8 mouse cellular contexts compared by ENCODE assay signal in genomic region chr8:13105087-13105881, GRCm38 (mm10). TPM values are rescaled to one million over a fixed set of nuclear protein-coding genes. Genes with fewer than 3 reads are reported as not detected.
DNase-seq lines count a peak whose midpoint lies in the region; ATAC-seq and TF ChIP-seq lines count a peak whose summit lies in the region.

Pcid2 (minus strand) TSS chr8:13105459.
Cul4a (plus strand) TSS chr8:13105621.

- H3K9ac ChIP-seq in MEL (ENCODE audit: control insufficient read depth, low read depth, low read length, poor library complexity, severe bottlenecking) = peak within 1 kb of the TSS; percentile 94
- peak within 1 kb of the TSS; percentile 98 for H3K9ac ChIP-seq in lung, embryonic 16.5 days (ENCODE audit: low read length)

- no peaks in the 10 kb centered on the region for H3K9me3 ChIP-seq in MEL (replicated peaks; ENCODE audit: insufficient read depth, low read length)
- no peaks in the 10 kb centered on the region for H3K9me3 ChIP-seq in lung, embryonic 16.5 days (ENCODE audit: control insufficient read depth, low read length)

- peak within 1 kb of the TSS; percentile 94 for H3K4me2 ChIP-seq in lung, embryonic 16.5 days (ENCODE audit: low read depth, low read length)

- TF ChIP-seq POLR2A in MEL (IDR thresholded peaks at IDR 0.05; ENCODE audit: control insufficient read depth in 1 of 2, insufficient read depth in 1 of 2, low read depth in 1 of 2, low read length in 2 of 2, poor library complexity in 1 of 2) = peak; percentile 77 to 98
- TF ChIP-seq POLR2A in cerebellum, adult 2 months (IDR thresholded peaks at IDR 0.05; ENCODE audit: borderline replicate concordance, insufficient read depth, low read length) = peak; percentile 73; the same call in 1 of the 2 replicates

- WGBS in cerebellum, adult 2 months = under 1% methylated on average over 87 of the region's 87 CpGs
- under 1% methylated on average over 73 of the region's 87 CpGs for WGBS in lung, embryonic 16.5 days

- H3K79me2 ChIP-seq in MEL (ENCODE audit: control insufficient read depth, insufficient read depth, low read length, poor library complexity) = peaks cover 69% of the 10 kb centered on the region

- peak; percentile 99 for DNase-seq in MEL (ENCODE audit: low read depth, low spot score)
- DNase-seq in cerebellum, adult 2 months = peak; percentile 96
- peak; percentile 98 for DNase-seq in forelimb bud, embryonic 11.5 days (ENCODE audit: low read depth, low spot score)
- peak; percentile 91 for DNase-seq in layer of hippocampus, adult 9-10 months (ENCODE audit: low spot score)
- peak; percentile 88 for DNase-seq in ovary, postnatal 10 days (ENCODE audit: low spot score)
- peak; percentile 95 to 98 for DNase-seq in thymus, postnatal 10 days (ENCODE audit: low spot score in 2 of 2)

- no peak; a peak in 1 of 4 replicates for TF ChIP-seq EP300 in MEL (IDR thresholded peaks at IDR 0.05; ENCODE audit: low read depth in 1 of 2, low read length in 2 of 2)

- TF ChIP-seq CTCF in MEL (IDR thresholded peaks at IDR 0.05 in 2 of 3, conservative IDR thresholded peaks at IDR 0.05 in 1 of 3; ENCODE audit: control insufficient read depth in 1 of 3, insufficient read depth in 1 of 3, low read depth in 2 of 3, low read length in 3 of 3, poor library complexity in 1 of 3, severe bottlenecking in 1 of 3) = peak; percentile 10 to 79 (median 76); a peak in 5 of 6 replicates
- peak; percentile 67 for TF ChIP-seq CTCF in cerebellum, adult 2 months (IDR thresholded peaks at IDR 0.05; ENCODE audit: borderline replicate concordance, insufficient read depth, low read depth, low read length)

- peaks cover 18 to 34% of the 10 kb centered on the region in 2 experiments for H3K4me1 ChIP-seq in MEL (ENCODE audit: control insufficient read depth in 1 of 2, insufficient read depth in 2 of 2, low read length in 2 of 2)
- peaks cover 4% of the 10 kb centered on the region for H3K4me1 ChIP-seq in cerebellum, adult 2 months (ENCODE audit: control insufficient read depth, insufficient read depth, low read length)
- peaks cover 19% of the 10 kb centered on the region for H3K4me1 ChIP-seq in lung, embryonic 16.5 days (replicated peaks; ENCODE audit: control insufficient read depth, insufficient read depth, low read length)

- peak; percentile 22 for TF ChIP-seq RAD21 in MEL (IDR thresholded peaks at IDR 0.05; ENCODE audit: low read depth, low read length)

- peak within 1 kb of the TSS; percentile 94 for H3K4me3 ChIP-seq in MEL (ENCODE audit: control insufficient read depth in 1 of 2, insufficient read depth in 1 of 2, low read depth in 2 of 2, low read length in 2 of 2)
- H3K4me3 ChIP-seq in cerebellum, adult 2 months (replicated peaks; ENCODE audit: insufficient read depth, low read depth, low read length) = peak within 1 kb of the TSS; percentile 95
- peak within 1 kb of the TSS; percentile 99 for H3K4me3 ChIP-seq in lung, embryonic 16.5 days (ENCODE audit: low read length)

- ATAC-seq in hematopoietic stem cell, adult 5-6 weeks (replicated peaks in 1 of 2; ENCODE audit: insufficient read depth in 1 of 2, low FRiP score in 2 of 2, low TSS enrichment in 1 of 2, low read depth in 1 of 2, poor library complexity in 2 of 2, severe bottlenecking in 2 of 2) = peak; percentile 93 to 94
- peak; percentile 97 for ATAC-seq in lung, embryonic 16.5 days (ENCODE audit: low read depth)

- H3K27me3 ChIP-seq in MEL (ENCODE audit: control insufficient read depth in 1 of 2, insufficient read depth in 2 of 2, low read length in 2 of 2) = no peaks in the 10 kb centered on the region
- no peaks in the 10 kb centered on the region for H3K27me3 ChIP-seq in cerebellum, adult 2 months (ENCODE audit: control insufficient read depth, insufficient read depth, low read length)
- no peaks in the 10 kb centered on the region for H3K27me3 ChIP-seq in lung, embryonic 16.5 days (ENCODE audit: control insufficient read depth, insufficient read depth, low read depth, low read length)

- peaks cover 0 to 32% of the 10 kb centered on the region in 2 experiments; a peak in 2 of 4 replicates for H3K36me3 ChIP-seq in MEL (ENCODE audit: control insufficient read depth in 1 of 2, insufficient read depth in 2 of 2, low read length in 2 of 2)
- H3K36me3 ChIP-seq in lung, embryonic 16.5 days (ENCODE audit: control insufficient read depth, insufficient read depth, low read length) = 0 out of 2 replicates have a peak, but pooled peaks cover 2% of the 10 kb centered on the region

- H3K27ac ChIP-seq in MEL (ENCODE audit: control insufficient read depth, low read depth, low read length) = peak within 1 kb of the TSS; percentile 77
- peak within 1 kb of the TSS; percentile 85 for H3K27ac ChIP-seq in cerebellum, adult 2 months (ENCODE audit: insufficient read depth, low read length)
- H3K27ac ChIP-seq in lung, embryonic 16.5 days (ENCODE audit: low read length) = peak within 1 kb of the TSS; percentile 93

TF ChIP-seq in MEL, 35 proteins besides CTCF, POLR2A, EP300 and RAD21:
- TF ChIP-seq GATA1 (IDR thresholded peaks at IDR 0.05; ENCODE audit: low read depth, low read length) = no peak
- TF ChIP-seq ETS1 (IDR thresholded peaks at IDR 0.05; ENCODE audit: low read depth, low read length) = peak; percentile 12; the same call in 1 of the 2 replicates
- TF ChIP-seq UBTF (IDR thresholded peaks at IDR 0.05; ENCODE audit: borderline replicate concordance, insufficient read depth, low read depth, low read length) = peak; percentile 27; the same call in 1 of the 2 replicates
- no peak for TF ChIP-seq TAL1 (IDR thresholded peaks at IDR 0.05; ENCODE audit: low read length)
- TF ChIP-seq HCFC1 (IDR thresholded peaks at IDR 0.05; ENCODE audit: low read depth, low read length) = peak; percentile 80
- TF ChIP-seq RCOR1 (IDR thresholded peaks at IDR 0.05; ENCODE audit: low read depth, low read length) = 0 out of 2 replicates have a peak, but pooled peaks have one; percentile 15
- TF ChIP-seq MXI1 (IDR thresholded peaks at IDR 0.05; ENCODE audit: low read depth, low read length) = peak; percentile 53
- peak; percentile 52; the same call in 1 of the 2 replicates for TF ChIP-seq MAZ (IDR thresholded peaks at IDR 0.05; ENCODE audit: low read depth, low read length)
- peak; percentile 93 for TF ChIP-seq NELFE (IDR thresholded peaks at IDR 0.05; ENCODE audit: low read depth, low read length)
- no peak for TF ChIP-seq GABPA (IDR thresholded peaks at IDR 0.05; ENCODE audit: low read depth, low read length)
- peak; percentile 43 for TF ChIP-seq SMC3 (IDR thresholded peaks at IDR 0.05; ENCODE audit: low read depth, low read length)
- no peak; the same call in 1 of the 2 replicates for TF ChIP-seq POLR2AphosphoS2 (IDR thresholded peaks at IDR 0.05; ENCODE audit: low read length)
- TF ChIP-seq ELF1 (IDR thresholded peaks at IDR 0.05; ENCODE audit: low read depth, low read length) = peak; percentile 51; the same call in 1 of the 2 replicates
- peak; percentile 89 for TF ChIP-seq CHD2 (IDR thresholded peaks at IDR 0.05; ENCODE audit: low read length)
- TF ChIP-seq USF1 (IDR thresholded peaks at IDR 0.05; ENCODE audit: low read depth, low read length) = 0 out of 2 replicates have a peak, but pooled peaks have one; percentile 8
- peak; percentile 35; the same call in 1 of the 2 replicates for TF ChIP-seq TBP (IDR thresholded peaks at IDR 0.05; ENCODE audit: low read depth, low read length)
- 0 out of 2 replicates have a peak, but pooled peaks have one; percentile 4 for TF ChIP-seq BHLHE40 (IDR thresholded peaks at IDR 0.05; ENCODE audit: borderline replicate concordance, low read depth, low read length)
- peak; percentile 60 for TF ChIP-seq SIN3A (IDR thresholded peaks at IDR 0.05; ENCODE audit: low read length)
- TF ChIP-seq ZMIZ1 (IDR thresholded peaks at IDR 0.05; ENCODE audit: low read depth, low read length) = peak; percentile 94
- TF ChIP-seq NRF1 (IDR thresholded peaks at IDR 0.05; ENCODE audit: insufficient read depth, low read depth, low read length, poor library complexity, severe bottlenecking) = peak; percentile 71
- peak; percentile 79 for TF ChIP-seq MAX (IDR thresholded peaks at IDR 0.05; ENCODE audit: low read length)
- TF ChIP-seq CHD1 (IDR thresholded peaks at IDR 0.05; ENCODE audit: low read depth, low read length) = no peak
- TF ChIP-seq TCF12 (IDR thresholded peaks at IDR 0.05; ENCODE audit: low read depth, low read length) = peak; percentile 73
- no peak for TF ChIP-seq JUND (IDR thresholded peaks at IDR 0.05; ENCODE audit: low read depth, low read length)
- no peak for TF ChIP-seq E2F4 (IDR thresholded peaks at IDR 0.05; ENCODE audit: borderline replicate concordance, low read depth, low read length)
TF ChIP-seq in MEL: peak in this region for 18.

RNA-seq across cellular contexts. Expression of gene Pcid2, which starts in this region (rescaled TPM):
- 45.1 and 50.1 TPM in 2 replicates for total RNA-seq in MEL (2012; rRNA removed)
- polyA plus RNA-seq in MEL (2012; ENCODE audit: insufficient read depth in 1 of 2, insufficient read length in 2 of 2, low read depth in 1 of 2, low replicate concordance in 2 of 2, missing spikeins in 1 of 2) = 10 to 100 TPM; 68.1 to 90.6 TPM
- 39.0 and 39.6 TPM in 2 replicates for polyA plus RNA-seq in cerebellum, adult 2 months (2012; rRNA removed)
- total RNA-seq in hematopoietic stem cell, adult 5-6 weeks (2017) = 20.8 and 36.3 TPM in 2 replicates
- 36.4 and 38.4 TPM in 2 replicates for polyA plus RNA-seq in lung, embryonic 16.5 days (2015; fragmentation: Nextera tagmentation; extraction: Ambion mirVana)

RNA-seq across cellular contexts. Expression of gene Cul4a, which starts in this region (rescaled TPM):
- total RNA-seq in MEL (2012; rRNA removed) = 62.3 and 81.4 TPM in 2 replicates
- 100 to 1,000 TPM in 1 of 2 experiments, 10 to 100 TPM in 1; 56.2 to 131 TPM for polyA plus RNA-seq in MEL (2012; ENCODE audit: insufficient read depth in 1 of 2, insufficient read length in 2 of 2, low read depth in 1 of 2, low replicate concordance in 2 of 2, missing spikeins in 1 of 2)
- polyA plus RNA-seq in cerebellum, adult 2 months (2012; rRNA removed) = 54.5 and 57.0 TPM in 2 replicates
- total RNA-seq in hematopoietic stem cell, adult 5-6 weeks (2017) = 99.8 and 127 TPM in 2 replicates
- polyA plus RNA-seq in lung, embryonic 16.5 days (2015; fragmentation: Nextera tagmentation; extraction: Ambion mirVana) = 93.9 and 101 TPM in 2 replicates

Comparison
In these comparisons a context has a peak if more than half of its experiments do, and no peak if none do; other contexts are left out.
1. Peak in every context shown above with its lines: DNase-seq, ATAC-seq, H3K4me3 ChIP-seq and H3K27ac ChIP-seq.